Mouse (Mus musculus): Measurements from ENCODE around the gene Klf7. TPM values are rescaled to one million over a fixed set of nuclear protein-coding genes. Genes with fewer than 3 reads are reported as not detected.

Gene Klf7
- polyA plus RNA-seq, 1 experiment from 2014 or later: 23.3 TPM

- Histone ChIP-seq H3K27me3 (no peaks in the 10 kb centered on the region), H3K9me3 (replicated peaks) (no peaks in the 10 kb centered on the region), H3K9ac (no peak overlapping the region), H3K4me2 (no peak overlapping the region), H3K4me3 (replicated peaks) (no peak overlapping the region), H3K27ac (no peak overlapping the region), H3K4me1 (peaks cover 27% of the 10 kb centered on the region), H3K36me3 (peaks cover 30% of the 10 kb centered on the region)
- WGBS: 84% methylated on average over 2 of the region's 2 CpGs
- no peak for ATAC-seq (replicated peaks; ENCODE audit: low FRiP score)
Measured at GRCm38 (mm10) chr1:64081217-64081616, 40.9 kb downstream of the Klf7 start.

DNA sequence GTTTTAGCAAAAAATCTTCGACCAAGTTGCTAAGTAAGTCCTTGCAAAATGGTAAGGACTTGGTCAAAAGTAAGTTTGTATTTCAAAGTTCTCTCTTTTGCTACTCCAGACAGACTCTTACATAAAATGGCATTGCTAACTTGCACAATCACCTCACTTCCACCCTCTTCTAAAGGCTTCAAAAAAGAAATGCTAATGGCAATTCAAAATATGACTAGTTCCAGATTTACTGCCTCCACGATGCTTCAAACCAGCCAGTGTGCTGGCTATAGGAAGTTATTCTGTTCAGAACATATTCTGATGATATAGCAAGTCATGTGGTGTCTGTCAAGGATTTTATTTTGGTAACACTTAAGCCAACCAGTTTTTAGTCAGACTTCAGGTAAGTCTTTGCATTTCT, 41.8 kb downstream of the Klf7 start:
- Histone ChIP-seq H3K9ac (no peak overlapping the region), H3K4me3 (replicated peaks) (no peak overlapping the region), H3K36me3 (peaks cover 34% of the 10 kb centered on the region), H3K4me2 (no peak overlapping the region), H3K27ac (no peak overlapping the region), H3K9me3 (replicated peaks) (no peaks in the 10 kb centered on the region), H3K27me3 (no peaks in the 10 kb centered on the region), H3K4me1 (peaks cover 23% of the 10 kb centered on the region)
- 81% methylated on average over 2 of the region's 2 CpGs for WGBS
- ATAC-seq (replicated peaks; ENCODE audit: low FRiP score): no peak

DNA sequence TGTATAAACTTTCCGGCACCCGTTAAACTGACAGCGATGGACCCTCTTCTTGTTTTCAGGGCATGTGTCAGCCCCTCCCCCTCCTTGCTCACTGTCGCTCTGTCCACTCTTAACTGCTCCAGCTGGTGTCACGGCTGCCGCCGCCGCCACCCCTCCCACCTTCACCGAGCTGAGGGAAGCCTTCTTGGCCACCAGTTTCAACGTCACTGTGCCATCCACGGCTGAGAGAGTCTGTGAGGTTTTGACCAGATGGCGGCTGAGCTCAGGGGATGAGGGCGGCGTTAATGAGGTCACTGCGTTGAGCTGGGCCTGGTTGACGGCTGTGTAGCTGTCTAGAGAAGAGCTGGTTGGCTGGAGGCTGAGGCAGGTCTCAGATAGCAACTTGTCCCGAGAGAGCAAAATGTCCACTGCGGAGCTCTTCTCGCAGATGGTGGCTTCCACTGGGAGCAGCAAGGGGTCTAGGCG, 43.3 kb downstream of the Klf7 start:
- H3K27ac ChIP-seq: no peak overlapping the region
- WGBS: 75% methylated on average over 19 of the region's 20 CpGs
- H3K27me3 ChIP-seq: no peaks in the 10 kb centered on the region
- H3K4me3 ChIP-seq (replicated peaks): no peak overlapping the region
- no peak overlapping the region for H3K9ac ChIP-seq
- peaks cover 40% of the 10 kb centered on the region for H3K36me3 ChIP-seq
- no peak overlapping the region for H3K4me2 ChIP-seq
- peaks cover 12% of the 10 kb centered on the region for H3K4me1 ChIP-seq
- peak; percentile 43; the same call in 1 of the 2 replicates for ATAC-seq (replicated peaks; ENCODE audit: low FRiP score)
- H3K9me3 ChIP-seq (replicated peaks): no peaks in the 10 kb centered on the region

- 0 out of 2 replicates have a peak, but pooled peaks have one; percentile 9 for ATAC-seq (replicated peaks; ENCODE audit: low FRiP score)
- Histone ChIP-seq H3K9ac (no peak overlapping the region), H3K4me3 (replicated peaks) (no peak overlapping the region), H3K27me3 (no peaks in the 10 kb centered on the region), H3K4me1 (peaks cover 10% of the 10 kb centered on the region; the same call in 1 of the 2 replicates), H3K9me3 (replicated peaks) (no peaks in the 10 kb centered on the region), H3K36me3 (peaks cover 40% of the 10 kb centered on the region), H3K27ac (no peak overlapping the region), H3K4me2 (no peak overlapping the region)
- 75% methylated on average over 9 of the region's 9 CpGs for WGBS
Measured at GRCm38 (mm10) chr1:64078011-64078746, 43.9 kb downstream of the Klf7 start.

DNA sequence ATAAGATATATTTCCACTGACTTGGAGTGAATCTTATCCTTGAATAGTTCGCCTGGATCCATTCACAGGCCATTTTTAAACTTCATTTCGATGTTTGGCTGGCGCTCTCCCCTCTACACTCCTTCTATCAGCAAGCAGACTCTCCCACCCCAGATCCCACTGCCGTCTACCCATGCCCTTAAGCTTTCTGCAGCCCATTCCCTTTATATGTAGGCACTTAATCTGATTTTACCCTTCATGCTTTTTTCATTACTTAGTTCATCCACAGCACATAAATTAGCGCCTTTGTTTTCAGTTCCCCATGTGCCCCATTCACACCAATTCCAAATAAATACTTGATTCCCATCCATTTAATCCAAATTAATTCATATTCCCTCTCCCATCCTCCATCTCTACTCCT, 48.0 kb downstream of the Klf7 start:
- 82% methylated on average over 5 of the region's 5 CpGs for WGBS

GRCm38 (mm10) chr1:64070947-64071346, 51.1 kb downstream of the Klf7 start:
- Histone ChIP-seq H3K27ac (no peak overlapping the region), H3K36me3 (peaks cover 8% of the 10 kb centered on the region), H3K4me3 (replicated peaks) (no peak overlapping the region), H3K4me1 (no peaks in the 10 kb centered on the region), H3K27me3 (no peaks in the 10 kb centered on the region), H3K9me3 (replicated peaks) (no peaks in the 10 kb centered on the region), H3K9ac (no peak overlapping the region), H3K4me2 (no peak overlapping the region)
- WGBS: 94% methylated on average over 2 of the region's 2 CpGs
- no peak for ATAC-seq (replicated peaks; ENCODE audit: low FRiP score)

More for the DNA sequence above, 48.0 kb downstream of the Klf7 start:
- Histone ChIP-seq H3K36me3 (peaks cover 38% of the 10 kb centered on the region), H3K4me3 (replicated peaks) (no peak overlapping the region), H3K9ac (no peak overlapping the region), H3K27me3 (no peaks in the 10 kb centered on the region), H3K9me3 (replicated peaks) (no peaks in the 10 kb centered on the region), H3K4me1 (peaks cover 5% of the 10 kb centered on the region; the same call in 1 of the 2 replicates), H3K4me2 (no peak overlapping the region), H3K27ac (no peak overlapping the region)
- no peak for ATAC-seq (replicated peaks; ENCODE audit: low FRiP score)

DNA sequence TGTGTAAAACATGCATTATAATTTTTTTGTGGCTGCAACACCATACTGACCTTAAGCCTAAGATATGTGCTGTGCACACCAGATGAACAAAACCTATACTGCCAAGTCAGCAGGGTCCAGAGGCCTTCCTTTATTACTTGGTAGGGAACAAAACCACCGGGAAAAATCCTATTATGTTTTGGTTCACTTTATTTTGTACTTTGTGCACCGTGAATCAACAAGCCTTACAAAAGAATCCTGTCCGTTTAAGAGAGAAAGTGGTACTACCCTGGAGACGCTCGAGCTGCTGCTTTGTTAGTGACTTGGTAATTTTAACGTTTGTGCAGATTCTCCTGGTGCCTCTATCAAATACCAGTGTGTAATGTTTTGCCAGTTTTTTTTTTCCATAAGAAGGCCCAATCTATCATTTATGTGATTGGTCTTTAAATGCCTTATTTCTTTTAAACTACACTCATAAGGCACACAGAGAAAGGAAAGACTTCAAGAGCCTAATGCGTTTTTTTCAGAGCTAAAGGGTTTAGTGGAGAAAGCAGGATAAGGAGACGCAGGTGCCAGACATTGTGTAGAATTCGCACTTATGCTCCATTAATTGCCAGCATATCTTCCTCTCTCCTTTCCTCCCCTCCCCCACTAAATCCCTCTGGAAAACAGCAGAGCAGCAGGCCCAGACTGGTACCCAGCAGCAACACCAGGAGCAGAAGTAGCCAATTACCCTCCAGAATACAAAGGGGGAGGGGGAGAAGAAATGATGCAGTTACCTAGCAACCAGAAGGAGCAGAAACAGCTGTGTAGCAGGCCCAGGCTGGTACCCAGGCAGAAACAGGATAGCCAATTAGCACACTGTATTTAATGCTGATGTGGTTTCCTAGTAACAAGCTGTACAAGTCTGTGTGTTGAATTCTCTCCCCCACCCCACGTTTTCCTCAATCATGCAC, 55.5 kb downstream of the Klf7 start:
- H3K9me3 ChIP-seq (replicated peaks): no peaks in the 10 kb centered on the region
- H3K27ac ChIP-seq: no peak overlapping the region
- ATAC-seq (replicated peaks; ENCODE audit: low FRiP score): 0 out of 2 replicates have a peak, but pooled peaks have one; percentile 22
- no peak overlapping the region for H3K4me2 ChIP-seq
- H3K4me1 ChIP-seq: peaks cover 2% of the 10 kb centered on the region; the same call in 1 of the 2 replicates
- WGBS: 69% methylated on average over 10 of the region's 10 CpGs
- H3K4me3 ChIP-seq (replicated peaks): no peak overlapping the region
- H3K36me3 ChIP-seq: no peaks in the 10 kb centered on the region
- H3K27me3 ChIP-seq: no peaks in the 10 kb centered on the region
- no peak overlapping the region for H3K9ac ChIP-seq

DNA sequence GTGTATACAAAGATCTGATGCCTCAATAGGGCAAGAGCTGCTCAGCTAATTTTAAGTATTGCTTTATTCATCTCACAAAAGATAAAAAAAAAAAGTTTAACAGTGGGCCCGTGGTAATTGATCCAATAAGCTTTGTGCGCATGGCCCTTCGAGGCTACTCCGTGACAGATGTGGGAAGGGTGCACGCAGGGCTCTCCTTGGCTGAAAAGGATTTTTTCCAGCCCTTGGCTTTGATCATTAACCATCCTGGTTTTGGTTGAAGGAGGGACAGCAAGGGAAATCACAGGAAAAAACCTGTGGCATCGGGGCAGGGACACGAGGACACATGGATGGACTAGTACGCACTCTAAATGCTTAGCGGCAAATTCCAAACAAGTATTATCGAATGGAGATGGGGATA, 60.6 kb downstream of the Klf7 start:
- no peak overlapping the region for H3K9ac ChIP-seq
- peaks cover 14% of the 10 kb centered on the region for H3K36me3 ChIP-seq
- WGBS: 85% methylated on average over 10 of the region's 10 CpGs
- H3K27ac ChIP-seq: no peak overlapping the region
- no peaks in the 10 kb centered on the region for H3K27me3 ChIP-seq
- H3K4me1 ChIP-seq: peaks cover 22% of the 10 kb centered on the region
- no peak overlapping the region for H3K4me2 ChIP-seq
- H3K4me3 ChIP-seq (replicated peaks): no peak overlapping the region
- ATAC-seq (replicated peaks; ENCODE audit: low FRiP score): no peak
- H3K9me3 ChIP-seq (replicated peaks): no peaks in the 10 kb centered on the region

- Histone ChIP-seq H3K4me3 (replicated peaks) (no peak overlapping the region), H3K36me3 (peaks cover 14% of the 10 kb centered on the region), H3K27me3 (no peaks in the 10 kb centered on the region), H3K4me2 (no peak overlapping the region), H3K9ac (no peak overlapping the region), H3K4me1 (peaks cover 27% of the 10 kb centered on the region), H3K9me3 (replicated peaks) (no peaks in the 10 kb centered on the region), H3K27ac (peak overlapping the region; percentile 64)
- 46% methylated on average over 9 of the region's 9 CpGs for WGBS
- ATAC-seq (replicated peaks; ENCODE audit: low FRiP score): no peak; the same call in 1 of the 2 replicates
Measured at GRCm38 (mm10) chr1:64060699-64061454, 61.2 kb downstream of the Klf7 start.

GRCm38 (mm10) chr1:64060116-64060515, 62.0 kb downstream of the Klf7 start:
- H3K27me3 ChIP-seq: no peaks in the 10 kb centered on the region
- H3K36me3 ChIP-seq: peaks cover 14% of the 10 kb centered on the region
- no peak overlapping the region for H3K4me3 ChIP-seq (replicated peaks)
- H3K27ac ChIP-seq: peak overlapping the region; percentile 64; the same call in 1 of the 2 replicates
- H3K4me1 ChIP-seq: peaks cover 28% of the 10 kb centered on the region
- no peak overlapping the region for H3K4me2 ChIP-seq
- ATAC-seq (replicated peaks; ENCODE audit: low FRiP score): no peak
- WGBS: 71% methylated on average over 7 of the region's 7 CpGs
- H3K9ac ChIP-seq: no peak overlapping the region
- no peaks in the 10 kb centered on the region for H3K9me3 ChIP-seq (replicated peaks)

DNA sequence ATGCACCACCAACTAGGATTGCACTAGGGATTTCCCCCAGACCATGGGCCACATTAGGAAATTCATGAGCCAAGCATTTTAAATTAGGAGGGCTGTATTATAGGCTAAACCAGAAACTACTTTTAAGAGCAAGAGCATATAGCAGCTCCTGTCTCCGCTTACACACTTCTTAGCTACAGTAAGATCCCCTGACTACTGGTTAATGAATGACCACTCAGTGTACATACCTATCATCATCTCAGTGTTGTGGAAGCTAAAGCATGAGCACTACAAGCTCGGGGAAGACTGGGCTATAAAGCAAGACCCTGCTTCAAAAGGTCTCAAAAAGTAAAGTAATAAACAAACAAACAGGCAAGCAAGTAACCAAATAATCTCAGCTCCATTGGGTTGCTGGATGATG, 65.5 kb downstream of the Klf7 start:
- H3K27me3 ChIP-seq: no peaks in the 10 kb centered on the region
- no peak overlapping the region for H3K4me3 ChIP-seq (replicated peaks)
- no peak overlapping the region for H3K27ac ChIP-seq
- WGBS: 71% methylated on average over 2 of the region's 2 CpGs
- H3K4me1 ChIP-seq: peaks cover 30% of the 10 kb centered on the region
- no peak for ATAC-seq (replicated peaks; ENCODE audit: low FRiP score)
- H3K9me3 ChIP-seq (replicated peaks): no peaks in the 10 kb centered on the region
- no peak overlapping the region for H3K9ac ChIP-seq
- H3K36me3 ChIP-seq: peaks cover 14% of the 10 kb centered on the region
- no peak overlapping the region for H3K4me2 ChIP-seq

All from kidney, embryonic 15.5 days (tissue).